Mouse (Mus musculus) limb, embryonic 14.5 days (tissue): ENCODE measurements around the gene Olah. TPM values are rescaled to one million over a fixed set of nuclear protein-coding genes. Genes with fewer than 3 reads are reported as not detected.

Experiments
- ATAC-seq: fragments of 200-750 bp; cut with Nextera tagmentation; 2 replicates; pipeline ENCODE4 v1.8.0; 2017; ENCODE audit warnings: low read depth, moderate number of reproducible peaks, moderate TSS enrichment; ENCODE audit not compliant: low FRiP score
- DNase-seq: peaks from one replicate; pipeline ENCODE4 v3.0.0-alpha.2; 2015; ENCODE audit warnings: low spot score
- H3K27ac ChIP-seq: fragments of 300-500 bp; sonication (generic); replicated peaks from 2 replicates; pipeline ENCODE4 v1.5.1; 2014; ENCODE audit warnings: low read depth, mild to moderate bottlenecking, low read length, moderate library complexity, mixed read lengths
- H3K27me3 ChIP-seq: fragments of 300-500 bp; sonication (generic); 2 replicates; pipeline ENCODE4 v1.6.1; 2014; ENCODE audit warnings: low read length, mixed read lengths; ENCODE audit not compliant: control insufficient read depth, insufficient read depth
- H3K36me3 ChIP-seq: fragments of 300-500 bp; sonication (generic); 2 replicates; pipeline ENCODE4 v1.6.1; 2014; ENCODE audit warnings: mild to moderate bottlenecking, low read length, moderate library complexity, mixed read lengths; ENCODE audit not compliant: control insufficient read depth, insufficient read depth
- H3K4me1 ChIP-seq: fragments of 300-500 bp; sonication (generic); 2 replicates; pipeline ENCODE4 v1.6.1; 2014; ENCODE audit warnings: antibody characterized with exemption, low read length, mixed read lengths; ENCODE audit not compliant: control insufficient read depth, insufficient read depth
- H3K4me2 ChIP-seq: fragments of 300-500 bp; sonication (generic); replicated peaks from 2 replicates; pipeline ENCODE4 v1.6.1; 2014; ENCODE audit warnings: low read depth, mild to moderate bottlenecking, low read length, moderate library complexity; ENCODE audit not compliant: severe bottlenecking
- H3K4me3 ChIP-seq: fragments of 300-500 bp; sonication (generic); replicated peaks from 2 replicates; pipeline ENCODE4 v1.5.1; 2014; ENCODE audit warnings: low read length
- H3K9ac ChIP-seq: fragments of 300-500 bp; sonication (generic); 2 replicates; pipeline ENCODE4 v1.6.1; 2014; ENCODE audit warnings: mild to moderate bottlenecking, low read depth, low read length, moderate library complexity; ENCODE audit not compliant: severe bottlenecking
- H3K9me3 ChIP-seq: fragments of 300-500 bp; sonication (generic); 2 replicates; pipeline ENCODE4 v1.6.1; 2016; ENCODE audit warnings: low read length; ENCODE audit not compliant: control insufficient read depth
- POLR2A ChIP-seq: fragments of 200-500 bp; IDR thresholded peaks from 2 replicates; pipeline ENCODE4 v1.8.0; 2012; ENCODE audit warnings: inconsistent platforms, mild to moderate bottlenecking, moderate library complexity, borderline replicate concordance; ENCODE audit not compliant: insufficient read depth, insufficient read length; ENCODE audit errors: extremely low read depth
- WGBS: fragments of 180-500 bp; shearing (Covaris S2); extraction: QIAGEN DNeasy Blood & Tissue Kit; methylation state at CpG from one replicate; pipeline ENCODE4 v1.1.7; 2014; 5-methylcytosine and 5-hydroxymethylcytosine counted together
- polyA plus RNA-seq, 2 experiments: library from polyadenylated mRNA; depleted of rRNA in 1 of 2; stranded (reverse) in 1 of 2; unstranded in 1 of 2; fragments of >200 nt; fragmentation: Nextera tagmentation in 1 of 2; extraction: Ambion mirVana in 1 of 2; gene quantifications; 2 replicates each; pipeline versions ENCODE4 v1.2.1 to v1.2.3; 2012 to 2014

Gene Olah
- polyA plus RNA-seq, 2 experiments: 0.10 to 0.12 TPM

GRCm38 (mm10) chr2:3387105-3387860 is 9.7 kb downstream of the Olah start:
- H3K9me3 ChIP-seq: no peaks in the 10 kb centered on the region
- H3K4me2 ChIP-seq: no peak overlapping the region
- DNase-seq (no peak), ATAC-seq (no peak)
- H3K4me1 ChIP-seq: no peaks in the 10 kb centered on the region
- H3K9ac ChIP-seq: no peak overlapping the region
- no peak for TF ChIP-seq POLR2A
- no peaks in the 10 kb centered on the region for H3K27me3 ChIP-seq
- no peak overlapping the region for H3K4me3 ChIP-seq
- WGBS: 83% methylated on average over 6 of the region's 6 CpGs
- H3K27ac ChIP-seq: no peak overlapping the region
- H3K36me3 ChIP-seq: no peaks in the 10 kb centered on the region

GRCm38 (mm10) chr2:3365127-3365526 is 31.9 kb downstream of the Olah start:
- TF ChIP-seq POLR2A: no peak
- ATAC-seq: no peak
- 59% methylated on average over 4 of the region's 4 CpGs for WGBS
- H3K9me3 ChIP-seq: no peaks in the 10 kb centered on the region
- H3K27me3 ChIP-seq: no peaks in the 10 kb centered on the region
- no peak overlapping the region for H3K9ac ChIP-seq
- H3K4me3 ChIP-seq: no peak overlapping the region
- H3K4me1 ChIP-seq: no peaks in the 10 kb centered on the region
- H3K36me3 ChIP-seq: no peaks in the 10 kb centered on the region
- H3K27ac ChIP-seq: no peak overlapping the region
- DNase-seq: no peak
- H3K4me2 ChIP-seq: no peak overlapping the region

- Histone ChIP-seq H3K36me3 (no peaks in the 10 kb centered on the region), H3K9me3 (no peaks in the 10 kb centered on the region), H3K9ac (no peak overlapping the region), H3K27ac (no peak overlapping the region), H3K4me3 (no peak overlapping the region), H3K4me1 (no peaks in the 10 kb centered on the region), H3K27me3 (no peaks in the 10 kb centered on the region), H3K4me2 (no peak overlapping the region)
- no peak for DNase-seq
- TF ChIP-seq POLR2A: no peak
- 84% methylated on average over 3 of the region's 3 CpGs for WGBS
- no peak for ATAC-seq
Observed at GRCm38 (mm10) chr2:3361067-3361466, 35.9 kb downstream of the Olah start.

DNA sequence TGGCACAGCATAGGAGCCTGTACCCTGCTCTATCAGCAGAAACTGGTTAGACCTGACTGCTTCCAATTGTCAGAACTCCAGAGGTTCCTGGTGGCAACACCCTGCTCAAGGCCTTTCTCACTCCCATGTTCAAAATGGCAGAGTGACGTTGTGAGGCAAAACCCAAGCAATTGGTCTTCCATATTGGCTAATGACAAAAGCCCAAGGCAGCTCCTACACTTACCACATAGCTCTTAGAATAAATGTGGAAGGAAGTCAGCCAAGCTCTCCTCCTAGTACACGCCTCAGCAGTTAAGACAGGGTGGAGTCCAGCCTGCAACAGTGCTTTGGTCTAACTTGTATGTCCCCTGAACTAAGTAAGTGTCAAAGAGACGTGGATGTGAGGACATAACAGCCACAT is 39.1 kb downstream of the Olah start:
- DNase-seq: no peak
- Histone ChIP-seq H3K9me3 (no peaks in the 10 kb centered on the region), H3K27me3 (no peaks in the 10 kb centered on the region), H3K4me2 (no peak overlapping the region), H3K4me3 (no peak overlapping the region), H3K9ac (no peak overlapping the region), H3K27ac (no peak overlapping the region), H3K36me3 (no peaks in the 10 kb centered on the region), H3K4me1 (no peaks in the 10 kb centered on the region)
- no peak for TF ChIP-seq POLR2A
- WGBS: 60% methylated on average over 3 of the region's 3 CpGs
- no peak for ATAC-seq

DNA sequence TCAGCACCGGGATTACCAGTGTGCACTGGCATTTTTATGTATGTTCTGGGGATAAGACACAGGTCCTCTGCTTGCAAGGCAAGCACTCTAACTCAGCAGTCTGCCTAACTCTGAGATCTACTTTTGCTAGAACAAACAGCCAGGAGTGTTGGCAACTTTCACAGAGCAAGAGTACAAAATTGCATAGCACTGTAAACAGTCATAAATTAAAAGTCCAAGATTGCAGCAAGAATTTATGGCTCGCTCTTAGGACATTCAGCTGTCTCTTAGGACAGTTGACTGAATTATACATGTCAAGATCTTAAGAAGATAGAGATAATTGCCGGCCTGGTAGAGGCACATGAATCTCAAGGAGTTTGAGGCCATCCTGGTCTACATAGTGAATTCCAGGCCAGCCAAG is 40.7 kb downstream of the Olah start:
- ATAC-seq: no peak
- H3K4me3 ChIP-seq: no peak overlapping the region
- no peak for DNase-seq
- H3K9ac ChIP-seq: no peak overlapping the region
- no peaks in the 10 kb centered on the region for H3K9me3 ChIP-seq
- H3K4me2 ChIP-seq: no peak overlapping the region
- H3K27ac ChIP-seq: no peak overlapping the region
- no peak for TF ChIP-seq POLR2A
- no peaks in the 10 kb centered on the region for H3K27me3 ChIP-seq
- no peaks in the 10 kb centered on the region for H3K4me1 ChIP-seq
- 53% methylated on average over 3 of the region's 3 CpGs for WGBS
- no peaks in the 10 kb centered on the region for H3K36me3 ChIP-seq

DNA sequence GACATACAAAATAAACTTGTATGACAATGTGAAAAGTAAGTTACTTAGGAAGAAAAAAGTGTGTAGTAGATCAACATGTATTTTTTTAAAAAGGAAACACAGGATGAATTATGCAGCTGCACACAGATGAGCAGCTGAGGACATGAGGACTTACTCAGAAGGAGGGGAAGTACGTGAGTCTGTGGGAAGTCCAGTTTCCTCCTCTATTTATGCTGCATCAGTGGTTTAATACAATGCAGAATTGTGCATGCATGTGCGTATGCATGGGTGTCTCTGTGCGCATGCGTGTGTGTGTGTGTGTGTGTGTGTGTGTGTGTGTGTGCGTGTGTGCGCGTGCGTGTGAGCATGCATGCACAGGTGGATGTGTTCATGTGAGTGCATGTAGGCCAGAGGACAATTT is 41.2 kb downstream of the Olah start:
- no peak for TF ChIP-seq POLR2A
- ATAC-seq (no peak), DNase-seq (no peak)
- H3K27me3 ChIP-seq: no peaks in the 10 kb centered on the region
- H3K4me1 ChIP-seq: no peaks in the 10 kb centered on the region
- H3K27ac ChIP-seq: no peak overlapping the region
- no peak overlapping the region for H3K4me2 ChIP-seq
- 90% methylated on average over 8 of the region's 8 CpGs for WGBS
- no peaks in the 10 kb centered on the region for H3K9me3 ChIP-seq
- H3K9ac ChIP-seq: no peak overlapping the region
- H3K36me3 ChIP-seq: no peaks in the 10 kb centered on the region
- H3K4me3 ChIP-seq: no peak overlapping the region
